Mouse (Mus musculus) thymus, postnatal 0 days (tissue): Measurements from ENCODE around the gene Mprip. TPM values are rescaled to one million over a fixed set of nuclear protein-coding genes. Genes with fewer than 3 reads are reported as not detected.
"Not testable (repeated sequence)": the region's sequence is repeated elsewhere in the genome, so short reads cannot be mapped to it uniquely, and the experiment has no call there.

Experiments
- DNase-seq: peaks from one replicate; pipeline ENCODE4 v3.0.0-alpha.2; 2015; ENCODE audit warnings: low spot score
- polyA plus RNA-seq: library from polyadenylated mRNA; unstranded; fragments of >200 nt; fragmentation: Nextera tagmentation; extraction: Ambion mirVana; gene quantifications from 2 replicates; pipeline ENCODE4 v1.2.1, GENCODE M21; 2015

The Mprip gene
- polyA plus RNA-seq, 1 experiment from 2014 or later: 55.6 TPM

GRCm38 (mm10) chr11:59653547-59653946 lies 7.6 kb upstream of the Mprip start:
- no peak for DNase-seq

GRCm38 (mm10) chr11:59655337-59655736 lies 5.8 kb upstream of the Mprip start:
- DNase-seq: no peak

- DNase-seq: no peak
Observed at GRCm38 (mm10) chr11:59656016-59656415, 5.1 kb upstream of the Mprip start.

GRCm38 (mm10) chr11:59661601-59662248 lies 620 bp downstream of the Mprip start:
- no peak for DNase-seq

GRCm38 (mm10) chr11:59662249-59662788 lies 1.2 kb downstream of the Mprip start:
- DNase-seq: peak; percentile 89

- DNase-seq: peak; percentile 37
Observed at GRCm38 (mm10) chr11:59662877-59663775, 2.0 kb downstream of the Mprip start.

- DNase-seq: no peak
Observed at GRCm38 (mm10) chr11:59663776-59664320, 2.7 kb downstream of the Mprip start.

GRCm38 (mm10) chr11:59664818-59665217 lies 3.7 kb downstream of the Mprip start:
- DNase-seq: no peak

GRCm38 (mm10) chr11:59671049-59671693 lies 10.1 kb downstream of the Mprip start:
- DNase-seq: no peak

- no peak for DNase-seq
Observed at GRCm38 (mm10) chr11:59674013-59674412, 12.9 kb downstream of the Mprip start.

- DNase-seq: not testable (repeated sequence)
Observed at GRCm38 (mm10) chr11:59674746-59675145, 13.6 kb downstream of the Mprip start.

- no peak for DNase-seq
Observed at GRCm38 (mm10) chr11:59677767-59678166, 16.7 kb downstream of the Mprip start.

GRCm38 (mm10) chr11:59678693-59679092 lies 17.6 kb downstream of the Mprip start:
- no peak for DNase-seq

GRCm38 (mm10) chr11:59680111-59680510 lies 19.0 kb downstream of the Mprip start:
- no peak for DNase-seq

- no peak for DNase-seq
Observed at GRCm38 (mm10) chr11:59684956-59685355, 23.9 kb downstream of the Mprip start.

GRCm38 (mm10) chr11:59694533-59694932 lies 33.4 kb downstream of the Mprip start:
- DNase-seq: no peak

GRCm38 (mm10) chr11:59695550-59695949 lies 34.4 kb downstream of the Mprip start:
- no peak for DNase-seq

- DNase-seq: no peak
Observed at GRCm38 (mm10) chr11:59697572-59697971, 36.5 kb downstream of the Mprip start.

GRCm38 (mm10) chr11:59700787-59701186 lies 39.7 kb downstream of the Mprip start:
- DNase-seq: no peak

- no peak for DNase-seq
Observed at GRCm38 (mm10) chr11:59705113-59705512, 44.0 kb downstream of the Mprip start.

GRCm38 (mm10) chr11:59707481-59707880 lies 46.4 kb downstream of the Mprip start:
- no peak for DNase-seq
